Comparison of ENCODE assay signal across 8 mouse cellular contexts in genomic region chr16:33941271-33941781, GRCm38 (mm10). TPM values are rescaled to one million over a fixed set of nuclear protein-coding genes. Genes with fewer than 3 reads are reported as not detected.
A peak's percentile ranks its signal among the peaks of the same experiment; 100 is the strongest.
DNase-seq lines count a peak whose midpoint lies in the region; ATAC-seq lines count a peak whose summit lies in the region.

No protein-coding gene starts in this region.

- 65% methylated on average over 11 of the region's 11 CpGs for WGBS in forebrain, embryonic 12.5 days

- no peak overlapping the region for H3K4me3 ChIP-seq in forebrain, embryonic 12.5 days (replicated peaks)

- no peak overlapping the region for H3K4me2 ChIP-seq in forebrain, embryonic 12.5 days

- no peaks in the 10 kb centered on the region for H3K36me3 ChIP-seq in forebrain, embryonic 12.5 days (replicated peaks)

- H3K4me1 ChIP-seq in forebrain, embryonic 12.5 days = peaks cover 21% of the 10 kb centered on the region

- no peak for ATAC-seq in forebrain, embryonic 12.5 days (ENCODE audit: low FRiP score)

- no peaks in the 10 kb centered on the region; the same call in 1 of the 2 replicates for H3K27me3 ChIP-seq in forebrain, embryonic 12.5 days

- DNase-seq in 3T3-L1 (ENCODE audit: low read depth, low spot score) = peak; percentile 61
- DNase-seq in Muller cell, postnatal 12 days (ENCODE audit: inconsistent ontology term) = peak; percentile 90
- DNase-seq in heart, postnatal 10 days = peak; percentile 87 to 88
- peak; percentile 70 to 80 for DNase-seq in kidney, postnatal 4 days
- DNase-seq in lung, postnatal 4 days = peak; percentile 64 to 87
- peak; percentile 62 for DNase-seq in testis, postnatal 14 days (ENCODE audit: low spot score)
- no peak for DNase-seq in thymus, adult 18-20 months

- no peak overlapping the region for H3K9ac ChIP-seq in forebrain, embryonic 12.5 days

- H3K27ac ChIP-seq in forebrain, embryonic 12.5 days = peak overlapping the region; percentile 16; the same call in 1 of the 2 replicates

- H3K9me3 ChIP-seq in forebrain, embryonic 12.5 days = no peaks in the 10 kb centered on the region

- intact Hi-C loops in heart, postnatal 10 days (cut with DNase I) = loop anchor here (2.0 kb wide), 1 partner anchor 51 kb away; no protein-coding TSS in a partner anchor

RNA-seq across cellular contexts. Expression of gene Umps, which starts 25.5 kb away (rescaled TPM):
- 56.5 and 56.9 TPM in 2 replicates for polyA plus RNA-seq in forebrain, embryonic 12.5 days (2016; fragmentation: Nextera tagmentation; extraction: Ambion mirVana)
- 10 to 100 TPM; 12.0 to 12.1 TPM for total RNA-seq in heart, postnatal 10 days (2021)

Comparison
In these comparisons a context has a peak if more than half of its experiments do, and no peak if none do; other contexts are left out.
1. DNase-seq: peak in 3T3-L1 (single experiment), Muller cell, postnatal 12 days (single experiment), heart, postnatal 10 days (2 of 2), kidney, postnatal 4 days (2 of 2), lung, postnatal 4 days (2 of 2) and testis, postnatal 14 days (single experiment); none in thymus, adult 18-20 months (0 of 2).